Mouse (Mus musculus) WW6 (cell line): ENCODE results near the gene Pkn1.

Experiments used
- DNase-seq: peaks from one replicate; pipeline ENCODE4 v3.0.0-alpha.2; 2013; ENCODE audit warnings: low read depth, low spot score

Pkn1 gene

DNA sequence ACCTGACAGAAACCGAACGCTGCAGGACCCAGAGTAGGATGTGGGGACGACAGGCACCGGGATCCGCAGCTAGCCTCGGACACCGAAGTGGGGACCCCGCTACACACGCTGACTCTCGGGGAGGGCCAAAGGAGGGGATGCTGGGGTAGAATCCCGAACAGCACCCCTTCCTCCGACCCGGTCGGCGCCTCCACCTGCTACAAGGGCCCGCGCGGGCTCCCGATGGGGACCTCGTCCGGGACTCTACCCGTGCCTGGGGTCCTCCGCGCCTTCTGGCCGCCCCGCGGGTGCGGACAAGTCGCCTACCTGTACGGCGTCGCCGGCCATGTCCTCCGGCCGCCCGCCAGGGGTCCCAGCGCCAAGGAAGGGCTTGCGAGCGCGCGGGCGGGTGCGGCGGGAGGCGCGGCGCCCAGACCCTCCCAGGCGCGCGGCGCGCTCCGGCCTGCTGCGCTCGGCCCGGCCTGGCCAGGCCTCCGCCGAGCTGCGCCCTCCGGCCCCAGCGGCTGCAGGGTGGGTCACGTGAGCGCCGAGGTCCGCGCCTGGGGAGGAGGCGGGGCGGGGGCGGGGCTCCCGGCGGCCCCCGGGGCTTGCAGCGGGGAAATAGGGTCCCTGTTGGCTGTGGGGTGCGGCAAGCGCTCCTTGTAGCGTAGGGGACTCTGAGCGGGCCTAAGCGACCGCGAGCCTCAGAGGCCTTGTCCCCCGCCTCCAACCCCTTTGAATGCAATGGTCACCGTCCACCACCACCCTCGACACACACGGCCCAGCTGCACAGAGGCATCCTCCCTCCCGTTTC lies at the start of gene Pkn1:
TSS of gene Pkn1 (minus strand) at position 519 of the 793 bp plus-strand sequence.
- no peak for DNase-seq

DNA sequence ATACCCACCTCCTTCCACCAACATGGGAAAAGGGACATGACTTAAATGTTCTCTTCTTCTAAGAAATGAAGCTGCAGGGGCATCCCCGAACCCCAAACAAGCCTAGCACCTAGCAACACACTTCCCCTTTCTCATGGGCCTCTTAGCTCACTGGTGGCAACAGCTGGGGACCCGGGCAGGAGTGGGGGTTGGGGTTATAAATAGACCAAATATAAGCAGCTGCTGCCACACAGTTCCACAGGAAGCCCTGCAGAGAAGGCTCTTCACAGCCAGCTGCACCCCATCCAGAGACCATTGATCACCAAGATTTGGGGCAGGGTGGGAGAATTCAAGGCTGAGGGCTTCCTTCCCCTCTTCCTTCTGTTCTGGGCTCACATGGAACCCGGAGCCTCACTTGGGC lies 49.7 kb upstream of the Pkn1 start:
- no peak for DNase-seq

DNA sequence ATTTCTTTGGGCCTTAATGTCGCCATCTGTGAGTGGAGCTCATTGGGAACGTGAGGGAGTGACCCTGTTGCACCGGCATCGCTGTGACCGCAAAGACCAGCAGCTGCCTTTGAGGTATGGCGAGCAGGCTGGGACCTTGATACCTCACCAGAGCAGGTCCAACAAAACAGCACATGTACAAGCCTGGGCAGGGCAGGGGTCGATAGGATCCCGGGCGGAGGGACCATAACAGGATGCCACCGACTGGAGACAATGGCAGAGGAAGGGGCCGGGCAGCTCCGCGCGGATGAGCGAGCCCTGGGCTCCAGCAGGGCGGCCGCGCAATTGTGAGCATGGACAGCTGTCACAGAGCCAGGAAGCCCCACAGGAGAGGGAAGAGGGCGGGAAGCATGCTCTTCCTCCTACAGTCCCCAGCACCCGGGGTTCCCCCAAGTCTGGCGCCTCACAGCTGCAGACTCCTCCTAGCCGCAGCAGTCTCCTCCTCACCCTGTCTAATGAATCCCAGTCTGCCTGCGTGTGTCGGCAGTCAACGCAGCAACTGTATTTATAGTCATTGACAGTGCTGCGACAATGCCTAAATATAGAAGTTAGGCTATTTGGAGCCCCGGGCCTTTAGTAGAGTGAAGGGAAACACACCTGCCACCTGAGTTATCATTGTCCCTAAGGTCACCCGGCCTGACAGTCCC lies 48.8 kb upstream of the Pkn1 start:
- no peak for DNase-seq

DNA sequence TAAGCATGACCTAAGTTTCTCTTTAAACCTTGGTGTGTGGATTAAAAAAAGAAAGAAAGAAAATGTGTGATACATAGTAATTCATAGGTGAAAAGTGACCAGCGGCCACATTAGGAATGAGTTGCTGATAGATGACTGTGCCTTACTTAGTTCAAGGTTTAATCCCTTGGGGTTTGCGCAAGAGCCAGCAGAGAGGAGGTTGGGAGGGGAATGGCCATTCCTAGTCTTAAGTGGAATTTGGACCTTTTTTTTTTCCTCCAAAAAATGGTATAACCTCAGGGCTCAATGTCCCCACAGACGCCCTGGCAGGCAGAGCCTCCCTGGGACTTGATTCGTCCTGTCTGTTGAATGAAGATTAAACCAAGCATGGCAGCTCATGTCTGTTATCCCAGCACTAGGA lies 45.1 kb upstream of the Pkn1 start:
- DNase-seq, result no peak

DNA sequence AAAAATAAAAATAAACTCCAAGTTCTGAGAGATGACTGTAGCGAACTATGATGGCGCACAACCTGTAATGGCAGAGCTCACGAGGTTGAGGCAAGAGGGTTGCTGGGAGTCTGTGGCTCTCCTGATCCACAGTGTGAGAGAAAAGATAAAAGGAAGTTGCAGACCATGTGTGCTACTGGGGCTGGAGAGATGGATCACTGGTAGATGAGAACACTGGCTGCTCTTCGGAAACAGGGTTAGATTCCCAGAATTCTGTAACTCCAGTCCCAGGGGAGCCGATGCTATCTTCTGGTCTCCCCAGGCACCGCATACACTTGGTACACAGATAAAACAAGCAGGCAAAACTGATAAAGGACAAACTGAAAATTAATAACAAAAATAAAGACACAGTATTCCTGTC lies 44.0 kb upstream of the Pkn1 start:
- DNase-seq, result no peak

DNA sequence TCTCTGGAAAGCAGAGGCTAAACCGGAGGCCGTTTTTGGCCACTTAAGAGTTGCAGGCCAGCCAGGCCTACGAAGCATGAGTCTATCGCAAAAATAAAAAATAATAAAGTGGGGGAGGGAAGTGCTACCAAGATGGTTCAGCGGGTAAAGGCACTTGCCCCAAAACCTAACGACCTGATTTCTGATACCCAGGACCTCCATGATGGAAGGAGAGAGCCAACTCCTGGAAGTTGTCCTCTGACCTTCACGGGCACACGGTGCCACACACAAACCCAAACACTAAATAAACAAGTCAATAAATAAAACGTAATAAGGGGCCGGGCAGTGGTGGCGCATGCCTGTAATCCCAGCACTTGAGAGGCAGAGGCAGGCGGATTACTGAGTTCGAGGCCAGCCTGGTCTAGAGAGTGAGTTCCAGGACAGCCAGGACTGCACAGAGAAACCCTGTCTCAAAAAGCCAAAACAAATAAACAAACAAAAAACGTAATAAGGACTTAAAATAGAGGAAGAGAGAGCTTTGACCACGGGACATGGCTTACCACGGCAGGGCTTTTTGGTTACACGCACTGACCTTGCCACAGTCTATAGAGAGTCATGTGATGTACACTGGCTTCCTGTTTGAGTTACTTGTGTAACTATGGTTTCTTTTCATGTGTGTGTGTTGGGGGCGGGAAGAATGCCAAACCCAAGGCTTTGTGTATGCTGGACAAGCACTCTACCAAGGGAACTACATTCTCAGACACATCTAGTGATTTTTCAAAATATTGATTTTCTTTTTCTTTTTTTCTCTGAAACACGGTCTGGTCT lies 43.1 kb upstream of the Pkn1 start:
- no peak for DNase-seq

DNA sequence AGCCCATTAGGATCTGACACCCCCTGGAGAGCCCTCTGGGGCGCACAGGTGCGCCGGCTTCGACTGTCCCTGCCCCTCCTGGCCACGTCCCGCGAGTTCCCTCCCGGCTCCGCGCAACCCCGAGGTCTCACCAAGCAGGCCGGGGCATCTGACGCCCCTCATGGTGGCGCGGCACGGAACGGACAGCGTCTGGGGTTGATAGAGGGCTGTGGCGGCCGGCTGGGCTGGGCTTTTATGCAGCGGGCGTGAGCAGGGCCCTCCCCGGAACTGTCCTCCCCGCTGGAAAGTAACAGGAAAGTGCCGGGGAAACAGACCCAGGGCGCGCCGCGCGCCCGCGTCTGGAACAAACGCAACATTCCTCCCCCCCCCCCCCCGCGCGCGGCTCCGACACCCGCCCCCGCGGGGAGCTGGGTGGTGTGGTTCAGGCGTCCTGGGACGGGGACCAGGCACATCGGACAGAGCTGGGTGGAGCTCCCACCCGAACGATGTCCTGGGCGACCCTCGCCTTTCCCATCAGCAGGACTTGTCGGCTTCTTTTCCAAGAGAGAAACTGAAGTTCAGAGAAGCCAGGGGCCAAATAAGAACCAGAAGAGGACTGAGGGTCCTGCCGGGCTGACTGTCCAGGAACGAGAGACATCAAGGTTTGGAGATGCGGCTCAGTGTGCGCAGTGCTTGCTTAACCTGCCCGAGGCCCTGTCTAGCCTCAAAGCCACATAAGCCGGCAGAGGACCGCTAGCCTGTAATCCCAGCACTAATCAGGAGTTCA lies 42.2 kb upstream of the Pkn1 start, which contains the start of gene Adgre5:
TSS of gene Adgre5 (minus strand) at position 351 of the 766 bp plus-strand sequence.
- DNase-seq, result no peak

DNA sequence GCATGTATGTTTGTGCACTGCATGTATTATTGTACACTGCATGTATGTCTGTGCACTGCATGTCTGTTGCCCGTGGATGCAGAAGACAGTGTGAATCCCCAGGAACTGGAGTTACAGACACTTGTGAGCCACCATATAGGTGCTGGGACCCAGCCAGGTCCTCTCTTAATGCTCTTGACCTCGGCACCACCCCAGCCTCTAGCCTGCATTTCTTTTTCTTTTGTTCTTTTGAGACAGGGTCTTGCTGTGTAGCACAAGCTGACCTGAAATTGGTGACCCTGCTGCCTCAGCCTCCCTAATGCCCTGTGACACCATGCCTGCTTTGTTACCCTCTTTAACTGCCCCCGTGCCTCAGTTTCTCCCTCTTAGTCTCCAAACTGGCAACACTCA lies 41.6 kb upstream of the Pkn1 start:
- DNase-seq, result no peak

DNA sequence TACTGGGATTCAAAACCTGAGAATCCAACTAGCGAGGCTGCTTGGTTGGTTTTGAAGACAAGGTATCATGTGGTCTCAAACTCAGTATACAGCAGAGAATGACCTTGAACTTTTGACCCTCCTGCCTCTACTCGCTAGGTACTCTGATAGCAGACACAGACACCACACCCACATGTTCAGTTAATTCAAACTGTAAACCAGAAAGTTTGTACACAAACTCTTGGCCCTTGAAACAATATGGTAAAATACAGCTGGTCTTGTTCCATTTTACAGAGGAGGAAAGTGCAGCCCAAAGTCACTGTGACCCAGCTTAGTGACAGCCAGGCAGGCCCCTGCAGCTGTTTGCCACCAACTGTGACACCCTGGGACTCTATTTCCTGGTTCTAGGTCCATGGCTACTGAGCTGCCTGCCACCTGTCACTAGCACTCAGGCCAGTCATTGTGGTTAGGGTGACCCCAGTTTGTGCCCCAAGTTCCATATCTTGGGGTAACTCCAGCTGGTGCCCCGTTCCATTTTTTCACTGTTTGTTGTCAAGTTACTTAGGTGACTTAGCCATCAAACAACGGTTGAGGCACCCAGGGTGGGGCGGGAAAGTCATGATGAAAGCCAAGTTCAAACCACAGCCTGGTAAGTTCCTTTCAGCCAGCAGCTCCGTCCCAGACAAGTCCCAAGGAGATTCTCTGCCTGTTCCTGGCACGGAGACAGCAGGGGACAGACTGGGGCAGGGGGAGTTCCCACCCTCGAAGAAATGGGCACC lies 40.9 kb upstream of the Pkn1 start:
- DNase-seq, result no peak

DNA sequence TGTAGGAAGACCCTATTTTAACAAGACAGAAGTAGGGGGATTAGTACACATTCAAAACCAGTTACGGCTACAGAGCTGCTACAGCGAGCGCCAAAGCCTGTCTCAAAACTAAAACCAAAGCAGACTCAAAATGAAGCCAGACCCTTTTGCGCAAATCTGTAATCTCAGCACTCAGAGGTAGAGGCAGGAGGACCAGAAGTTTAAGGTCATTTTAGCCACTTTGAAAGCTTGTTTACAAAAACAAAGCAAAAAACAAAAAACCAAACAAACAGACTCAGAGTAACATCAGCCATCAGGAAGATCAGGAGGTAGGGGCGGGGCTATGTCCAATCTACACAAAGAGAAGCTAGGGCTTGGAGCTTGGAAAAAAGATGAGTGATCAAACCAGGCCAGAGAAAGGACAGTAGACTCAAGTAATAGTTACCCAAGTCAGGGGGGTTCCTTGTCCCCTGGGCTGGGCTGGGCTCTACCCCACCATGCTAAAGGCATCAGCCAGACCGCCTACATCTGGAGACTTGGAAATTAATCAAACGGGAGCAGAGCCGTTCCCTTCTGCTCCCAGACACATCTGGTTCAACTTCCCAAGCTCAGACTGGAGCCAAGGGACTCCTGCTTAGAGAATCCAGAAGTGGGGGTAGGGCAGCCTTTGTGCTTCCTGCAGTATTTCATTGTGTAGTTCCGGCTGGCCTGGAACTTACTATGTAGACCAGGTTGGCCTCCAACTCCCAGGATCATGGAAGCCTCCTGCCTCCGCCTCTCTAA lies 40.2 kb upstream of the Pkn1 start:
- DNase-seq, result no peak

DNA sequence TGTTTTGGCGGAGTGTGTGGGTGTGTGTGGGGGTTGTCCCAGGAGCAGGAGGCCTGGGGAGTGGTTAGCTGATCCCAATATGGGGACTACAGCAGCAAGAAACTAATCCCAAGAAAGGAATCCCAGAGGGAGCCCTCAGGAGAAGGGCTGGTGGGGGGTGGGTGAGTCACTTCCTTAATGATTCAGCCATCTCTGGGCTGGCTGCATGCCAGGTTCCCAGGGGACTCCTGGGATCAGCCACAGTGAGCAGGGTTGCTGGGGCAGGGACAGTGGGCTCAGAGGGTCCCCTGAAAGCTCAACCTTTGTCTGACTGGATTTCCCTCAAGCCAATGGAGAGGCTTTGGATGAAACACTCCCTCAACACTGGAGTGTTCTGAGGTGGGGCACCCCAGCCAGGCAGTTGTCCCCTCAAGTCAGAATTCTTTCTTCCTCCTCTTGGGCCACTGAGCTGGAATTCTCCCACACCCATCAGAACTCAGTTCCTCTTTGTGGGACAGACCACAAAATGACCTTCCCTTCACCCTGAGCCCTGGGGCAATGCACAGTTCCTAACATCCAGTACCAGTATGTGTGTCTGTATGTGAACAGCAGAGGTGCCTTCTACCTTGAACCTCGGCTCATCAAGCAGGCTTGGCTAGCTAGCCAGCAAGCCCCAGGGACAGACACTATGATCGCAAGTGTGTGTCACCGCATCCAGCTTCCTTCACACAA lies 39.0 kb upstream of the Pkn1 start:
- no peak for DNase-seq

DNA sequence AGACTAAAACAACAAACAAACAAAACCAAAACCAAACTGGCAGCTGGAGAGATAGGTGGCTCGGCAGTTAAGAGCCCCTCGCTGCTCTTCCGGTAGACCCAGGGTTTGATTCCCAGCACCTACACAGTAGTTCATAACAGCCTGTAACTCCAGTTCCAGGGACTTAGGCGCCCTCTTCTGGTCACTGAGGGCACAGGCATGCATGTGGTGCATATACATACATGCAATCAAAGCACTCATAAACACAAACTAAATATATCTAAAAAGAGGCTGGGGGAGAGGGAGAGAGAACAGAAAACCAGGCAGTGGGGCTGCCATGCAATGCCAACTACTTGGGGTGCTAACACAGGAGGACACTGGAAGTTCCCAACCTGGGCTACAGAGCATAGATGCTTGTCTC lies 38.4 kb upstream of the Pkn1 start:
- DNase-seq, result no peak

DNA sequence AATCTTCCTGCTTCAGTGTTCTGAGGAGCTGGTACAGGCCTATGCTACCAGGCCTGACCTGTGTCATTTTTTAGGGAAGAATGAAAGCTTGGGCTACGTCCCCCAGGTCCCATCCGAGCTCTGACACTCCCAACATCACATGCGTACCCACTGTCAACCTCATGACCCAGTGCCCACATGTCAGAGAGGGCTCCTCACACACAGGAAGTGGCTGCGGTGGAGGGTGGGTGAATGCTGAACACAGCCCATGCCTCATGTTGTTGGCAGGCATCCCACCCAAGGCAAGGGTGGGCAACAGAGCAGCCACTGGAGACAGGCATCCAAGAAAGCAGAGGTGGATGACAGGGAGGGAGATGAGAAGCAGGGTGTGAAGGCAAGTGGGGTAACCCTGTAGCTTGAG lies 37.7 kb upstream of the Pkn1 start:
- no peak for DNase-seq

DNA sequence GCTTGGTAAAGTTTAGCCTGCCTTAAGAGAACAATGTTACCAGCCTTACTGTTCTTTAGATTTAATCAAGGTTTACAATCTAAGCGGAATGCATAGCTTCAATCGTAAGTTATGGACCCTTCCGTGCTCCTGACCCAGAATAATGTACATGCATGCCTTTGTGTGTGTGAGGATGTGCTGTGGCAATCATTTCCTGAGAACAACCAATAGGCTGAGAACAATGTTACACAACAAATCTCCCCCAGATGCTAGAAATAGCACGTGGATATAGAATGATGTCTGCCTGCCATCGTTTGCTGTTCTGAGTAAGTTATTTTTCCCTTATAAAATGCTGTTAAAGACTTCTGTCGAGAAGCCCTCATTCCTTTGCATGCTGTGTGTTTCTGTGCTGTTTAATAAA lies 33.9 kb upstream of the Pkn1 start:
- DNase-seq, result no peak

DNA sequence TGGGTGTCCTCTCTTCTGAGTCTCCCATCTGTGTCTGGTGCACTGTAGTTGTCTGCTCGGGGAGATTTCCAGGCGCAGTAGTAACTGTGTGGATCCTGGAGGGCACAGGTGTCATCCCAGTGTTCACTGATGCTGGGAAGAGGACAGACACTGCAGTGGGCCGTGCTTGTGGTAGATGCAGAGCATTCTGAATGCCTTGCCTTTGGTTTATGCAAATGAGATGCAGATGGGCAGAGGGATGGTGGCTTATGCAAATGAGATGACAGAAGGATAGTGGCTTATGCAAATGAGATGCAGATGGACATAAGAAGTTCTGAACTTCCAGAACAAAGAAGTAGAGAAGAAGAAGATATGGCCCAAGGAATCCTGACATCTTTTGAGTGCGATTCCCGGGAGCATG lies 32.9 kb upstream of the Pkn1 start:
- DNase-seq, result no peak

DNA sequence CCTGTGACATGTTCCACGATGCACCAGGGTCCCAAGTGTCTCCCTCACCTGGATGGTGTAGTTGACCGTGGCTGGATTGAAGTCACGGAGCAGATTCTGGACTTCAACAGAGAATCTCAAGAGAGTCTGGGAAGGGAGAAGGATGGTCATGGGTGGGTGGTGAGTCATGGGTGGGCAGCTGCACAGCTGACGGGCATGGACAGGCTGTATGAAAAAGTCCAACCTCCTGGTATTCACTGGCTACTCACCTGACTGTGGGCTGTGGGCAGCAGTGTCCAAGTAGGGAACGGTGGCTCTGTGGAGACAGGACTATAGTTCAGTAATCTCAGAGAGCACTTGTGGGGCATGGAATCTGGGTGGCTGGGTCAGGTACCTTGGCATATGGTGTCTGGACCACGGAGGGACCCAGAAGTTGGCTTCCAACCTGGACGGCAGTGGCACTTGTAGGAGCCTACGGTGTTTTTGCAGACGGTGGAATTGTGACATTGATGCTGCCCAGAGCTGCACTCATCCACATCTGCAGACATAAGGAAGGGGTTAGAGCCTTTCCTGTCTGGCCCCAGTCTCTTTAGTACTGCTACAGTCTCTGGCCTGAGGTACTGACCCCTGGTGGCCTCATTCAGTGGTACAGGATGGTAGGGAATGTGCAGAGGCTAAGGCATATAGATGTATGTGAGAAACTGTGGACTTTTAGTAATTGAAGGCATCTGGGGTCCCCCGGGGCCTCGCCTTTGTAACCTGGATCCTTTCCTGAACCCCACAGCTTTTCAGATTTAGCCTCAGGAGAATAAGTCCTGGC lies 30.2 kb upstream of the Pkn1 start:
- no peak for DNase-seq

DNA sequence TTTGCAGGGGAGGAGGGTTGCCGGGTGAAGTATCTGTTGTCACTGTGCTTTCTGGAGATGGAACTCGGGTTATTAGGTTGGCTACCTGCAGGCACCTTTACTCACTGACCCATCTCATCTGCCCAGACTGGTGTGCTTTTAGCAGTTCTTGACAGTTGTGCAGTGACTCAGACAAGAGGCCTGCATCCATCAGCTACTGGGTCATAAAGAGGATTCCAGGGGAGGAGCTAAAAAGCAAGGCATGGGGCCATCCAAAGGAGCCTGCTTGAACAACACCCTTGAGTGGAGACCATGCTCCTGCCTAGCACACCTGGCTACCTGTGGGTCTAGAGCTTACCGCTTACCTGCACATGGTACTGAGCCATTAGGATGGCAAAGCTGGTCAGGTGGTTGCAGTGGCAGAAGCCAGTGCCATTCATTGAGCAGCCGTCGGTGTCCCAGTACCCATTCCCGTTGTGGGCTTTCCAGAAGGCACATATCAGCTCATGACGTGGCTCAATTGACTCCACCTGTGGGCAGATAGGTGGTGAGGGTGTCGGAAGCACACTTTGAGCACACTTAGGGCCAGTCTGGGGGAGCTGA lies 26.6 kb upstream of the Pkn1 start:
- no peak for DNase-seq
